Mouse (Mus musculus): Measurements from ENCODE around the gene Rapgef4.

DNA sequence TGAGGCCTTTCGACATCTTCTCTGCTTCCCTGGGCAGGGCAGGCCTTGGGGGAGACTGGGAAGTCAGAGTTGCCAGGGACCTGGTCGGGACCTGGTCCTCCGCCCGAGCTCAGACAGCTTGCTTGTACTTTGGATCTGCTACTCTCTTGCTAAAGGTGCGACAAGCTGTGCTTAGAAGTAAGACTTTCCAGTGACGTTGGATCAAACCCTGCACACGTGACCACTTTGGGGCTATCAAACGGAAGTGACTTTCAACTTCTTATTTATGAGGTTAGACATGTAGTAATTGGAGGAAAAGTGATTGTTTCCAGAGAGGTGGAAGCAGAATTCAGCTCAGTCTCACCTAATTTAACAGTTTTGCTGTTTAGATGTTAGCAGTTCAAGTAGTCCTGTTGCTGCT, 311.5 kb downstream of the Rapgef4 start:
- TF ChIP-seq CTCF (IDR thresholded peaks at IDR 0.05) (no peak), EP300 (IDR thresholded peaks at IDR 0.05) (no peak)

All from lung, postnatal 0 days (tissue).